Mouse (Mus musculus): ENCODE measurements around the gene Shisa7. TPM values are rescaled to one million over a fixed set of nuclear protein-coding genes. Genes with fewer than 3 reads are reported as not detected.
"Not testable (repeated sequence)": the region's sequence is repeated elsewhere in the genome, so short reads cannot be mapped to it uniquely, and the experiment has no call there.

Shisa7 gene
- total RNA-seq, 2 experiments from 2014 or later, result 176 to 202 TPM

DNA sequence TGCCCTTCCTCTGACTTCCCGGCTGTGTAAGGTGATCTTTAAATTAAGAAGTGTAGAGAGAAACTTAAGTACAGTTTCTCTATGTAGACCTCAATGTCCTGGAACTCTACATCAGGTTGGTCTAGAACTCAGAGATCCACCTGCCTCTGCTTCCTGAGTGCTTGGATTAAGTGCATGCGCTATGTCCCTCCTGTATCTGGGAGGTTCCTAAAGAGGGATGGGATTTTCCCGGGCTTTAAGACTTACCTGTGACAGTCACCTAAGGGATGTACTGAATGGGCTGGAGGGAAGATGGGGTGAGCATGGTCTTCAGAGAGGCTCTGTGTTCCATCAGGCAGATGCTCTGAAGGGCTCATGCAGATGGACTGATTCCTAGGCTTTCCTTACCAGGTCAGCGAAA is 50.8 kb downstream of the Shisa7 start:
- no peak for DNase-seq

GRCm38 (mm10) chr7:4793248-4793647 is 51.2 kb downstream of the Shisa7 start:
- not testable (repeated sequence) for DNase-seq

GRCm38 (mm10) chr7:4792278-4793212 is 52.0 kb downstream of the Shisa7 start, which contains the start of gene Rpl28:
Gene Rpl28 (plus strand): TSS chr7:4792874.
- peak; percentile 94 to 95 for DNase-seq

- peak in 1 of 2 experiments; percentile 22 for DNase-seq
These were observed 55.0 kb downstream of the Shisa7 start, which contains the start of gene Tmem238 for GRCm38 (mm10) chr7:4789436-4789935. Gene Tmem238 (minus strand): TSS chr7:4789656.

DNA sequence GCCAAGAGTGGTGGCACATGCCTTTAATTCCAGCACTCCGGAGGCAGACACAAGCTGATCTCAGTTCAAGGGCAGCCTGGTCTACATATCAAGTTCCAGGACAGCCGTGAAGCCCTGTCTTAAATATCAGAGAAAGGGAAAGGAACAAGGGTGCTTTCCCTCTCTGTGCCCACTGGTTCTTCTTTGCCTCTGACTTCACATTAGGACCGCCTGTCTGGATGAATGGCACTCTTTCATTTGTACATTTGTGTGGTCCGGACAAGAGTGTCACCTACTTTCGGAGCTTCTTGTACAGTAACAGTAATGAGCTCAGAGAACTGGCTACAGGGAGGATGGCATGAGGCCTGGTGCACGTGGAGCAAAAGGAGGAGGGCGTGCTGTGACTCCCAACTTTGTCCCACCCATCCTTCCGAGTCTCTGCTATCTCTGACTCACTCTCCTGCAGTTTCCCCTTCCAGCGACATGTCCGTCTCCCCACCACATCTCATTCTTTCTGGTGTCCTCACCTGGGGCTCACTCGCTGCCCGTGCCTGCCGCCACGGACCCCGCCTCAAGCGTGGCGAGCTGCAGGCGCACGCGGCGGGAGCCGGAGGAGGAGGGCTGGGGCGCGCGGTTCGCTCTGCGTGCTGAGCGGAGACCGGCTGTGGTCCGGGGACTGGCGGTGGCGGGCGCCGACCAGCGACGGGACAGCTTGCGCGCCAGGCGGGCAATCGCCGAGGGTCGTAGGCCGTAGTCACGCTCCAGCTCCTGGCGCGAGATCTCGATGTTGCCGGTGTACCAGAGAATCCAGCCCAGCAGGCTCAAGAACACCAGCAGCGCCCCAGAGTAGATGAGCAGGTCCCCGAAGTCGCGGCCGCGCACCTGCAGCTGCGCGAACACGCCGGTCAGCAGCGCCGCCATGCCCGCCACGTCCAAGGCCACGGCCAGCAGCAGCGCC is 55.7 kb downstream of the Shisa7 start:
- peak; percentile 65 to 66 for DNase-seq

- DNase-seq, result no peak
These were observed 60.7 kb downstream of the Shisa7 start for GRCm38 (mm10) chr7:4783667-4784268.

DNA sequence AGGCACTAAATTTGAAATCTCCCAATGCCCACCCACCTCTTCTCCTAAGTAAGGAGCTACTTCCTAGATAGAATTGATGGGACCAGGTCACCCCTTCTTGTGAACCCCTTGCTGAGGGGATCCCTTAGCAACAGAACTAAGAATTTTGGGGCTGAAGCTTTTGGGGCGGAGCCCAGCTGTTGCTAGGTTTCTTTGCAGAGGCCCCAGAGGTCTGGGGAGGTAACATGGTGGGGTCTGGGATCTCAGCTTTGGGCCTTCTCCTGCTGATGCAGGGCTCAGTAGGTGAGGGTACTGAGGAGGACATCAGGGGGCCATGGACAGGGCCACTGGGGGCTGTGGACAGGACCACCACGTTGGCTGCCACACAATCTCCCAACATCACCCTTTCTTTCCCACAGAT is 61.7 kb downstream of the Shisa7 start, which contains the start of the genes Il11 and Tmem190:
Gene Il11, minus strand, starts transcription at position 101 of the 400 bp plus-strand sequence.
Gene Tmem190, plus strand, starts transcription at position 179 of the 400 bp plus-strand sequence.
- DNase-seq, result no peak

DNA sequence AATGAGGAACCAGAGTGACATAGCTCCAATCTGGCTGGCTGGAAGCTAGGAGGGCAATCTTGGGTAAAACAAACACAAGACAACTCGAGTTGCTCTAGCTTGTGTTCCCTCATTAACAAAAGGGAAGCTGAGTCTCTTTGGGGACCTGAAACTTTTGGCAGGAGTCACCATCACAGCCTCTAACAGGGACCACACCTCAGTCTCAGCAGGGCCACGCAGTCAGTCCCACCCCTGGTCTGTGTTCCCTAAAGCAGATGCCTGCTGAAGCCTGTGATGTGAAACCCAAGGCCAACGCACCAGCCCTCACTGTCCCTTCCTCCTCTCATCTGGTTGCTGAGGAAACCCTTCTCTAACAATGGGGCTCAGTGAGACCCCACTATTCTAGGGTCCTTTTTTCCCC is 62.4 kb downstream of the Shisa7 start:
- DNase-seq, result no peak

DNA sequence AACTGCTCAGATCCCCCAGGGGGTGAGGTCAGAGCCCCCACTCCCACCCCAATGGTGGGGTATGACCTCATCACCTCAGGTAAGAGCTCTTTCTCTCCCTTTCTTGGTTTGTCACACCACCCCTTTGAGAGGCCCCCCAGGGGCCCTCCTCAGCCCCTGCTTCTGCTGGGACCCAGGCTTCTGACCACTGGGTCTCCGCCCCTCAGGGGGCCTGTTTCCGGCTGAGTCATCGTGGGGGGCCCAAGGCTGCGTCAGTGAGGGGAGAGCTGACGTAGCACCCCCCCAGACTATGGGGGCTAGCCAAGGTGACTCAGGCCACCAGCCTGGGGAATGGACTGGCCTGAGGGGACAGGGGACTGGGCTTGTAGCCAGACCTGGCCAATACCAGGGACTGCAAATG is 64.6 kb downstream of the Shisa7 start:
- no peak for DNase-seq

GRCm38 (mm10) chr7:4777851-4778637 is 66.5 kb downstream of the Shisa7 start:
- DNase-seq, result no peak

- no peak for DNase-seq
These were observed 67.3 kb downstream of the Shisa7 start for GRCm38 (mm10) chr7:4776861-4777830.

GRCm38 (mm10) chr7:4776131-4776530 is 68.4 kb downstream of the Shisa7 start:
- DNase-seq, result no peak

Other genes with a start within 250 kb of the Shisa7 start
- under 1 TPM; 0.28 to 0.40 TPM for gene Ptprh, start 240.7 kb downstream of the Shisa7 start, total RNA-seq (2021)
- gene Tmem86b, start 213.3 kb downstream of the Shisa7 start, total RNA-seq (2021), result 10 to 100 TPM; 14.4 to 21.5 TPM
- 100 to 1,000 TPM; 134 to 136 TPM for gene Ppp6r1, start 185.7 kb downstream of the Shisa7 start, total RNA-seq (2021)
- 10 to 100 TPM; 85.2 to 87.6 TPM for gene Hspbp1, start 159.6 kb downstream of the Shisa7 start, total RNA-seq (2021)
- gene Brsk1, start 154.1 kb downstream of the Shisa7 start, total RNA-seq (2021), result 100 to 1,000 TPM; 325 to 344 TPM
- gene Tmem150b, start 119.4 kb downstream of the Shisa7 start, total RNA-seq (2021), result under 1 TPM; 0.18 to 0.20 TPM
- 10 to 100 TPM; 35.3 to 38.7 TPM for gene Kmt5c, start 104.6 kb downstream of the Shisa7 start, total RNA-seq (2021)
- gene Cox6b2, start 91.6 kb downstream of the Shisa7 start, total RNA-seq (2021), result 1 to 10 TPM; 3.3 to 6.2 TPM
- gene Fam71e2, start 73.4 kb downstream of the Shisa7 start, total RNA-seq (2021), result not detected
- gene Il11, start 61.8 kb downstream of the Shisa7 start, total RNA-seq (2021), result under 1 TPM in 1 of 2 experiments, not detected in 1; 0.47 TPM
- gene Tmem190, start 61.8 kb downstream of the Shisa7 start, total RNA-seq (2021), result not detected
- 1 to 10 TPM; 1.4 to 2.0 TPM for gene Tmem238, start 55.0 kb downstream of the Shisa7 start, total RNA-seq (2021)
- 100 to 1,000 TPM; 454 to 487 TPM for gene Rpl28, start 51.8 kb downstream of the Shisa7 start, total RNA-seq (2021)
- gene Ube2s, start 32.1 kb downstream of the Shisa7 start, total RNA-seq (2021), result 100 to 1,000 TPM; 103 to 109 TPM
- 1 to 10 TPM; 4.0 to 7.8 TPM for gene Isoc2b, start 25.6 kb upstream of the Shisa7 start, total RNA-seq (2021)
- gene Isoc2a, start 32.5 kb upstream of the Shisa7 start, total RNA-seq (2021), result 10 to 100 TPM; 11.4 to 13.6 TPM
- under 1 TPM; 0.51 to 0.62 TPM for gene Gm36210, start 61.8 kb upstream of the Shisa7 start, total RNA-seq (2021)
- gene Zfp628, start 70.5 kb upstream of the Shisa7 start, total RNA-seq (2021), result 10 to 100 TPM; 12.7 to 13.2 TPM
- 100 to 1,000 TPM; 119 to 120 TPM for gene Nat14, start 77.3 kb upstream of the Shisa7 start, total RNA-seq (2021)
- 1 to 10 TPM; 2.9 to 3.8 TPM for gene Ssc5d, start 81.1 kb upstream of the Shisa7 start, total RNA-seq (2021)
- gene Sbk2, start 119.7 kb upstream of the Shisa7 start, total RNA-seq (2021), result under 1 TPM; 0.27 to 0.30 TPM
- gene Sbk3, start 126.5 kb upstream of the Shisa7 start, total RNA-seq (2021), result 1 to 10 TPM in 1 of 2 experiments, under 1 TPM in 1; 0.70 to 1.4 TPM
- gene Zfp579, start 151.5 kb upstream of the Shisa7 start, total RNA-seq (2021), result 10 to 100 TPM; 31.6 to 35.9 TPM
- 1 to 10 TPM; 6.5 to 8.1 TPM for gene Zfp524, start 169.7 kb upstream of the Shisa7 start, total RNA-seq (2021)
- gene Fiz1, start 170.0 kb upstream of the Shisa7 start, total RNA-seq (2021), result 10 to 100 TPM; 19.6 to 25.1 TPM
- gene Gm44973, start 170.8 kb upstream of the Shisa7 start, total RNA-seq (2021), result not detected
- 10 to 100 TPM; 33.5 to 39.7 TPM for gene Zfp865, start 175.7 kb upstream of the Shisa7 start, total RNA-seq (2021)
- 10 to 100 TPM; 56.9 to 61.9 TPM for gene Ccdc106, start 175.9 kb upstream of the Shisa7 start, total RNA-seq (2021)
- gene 4632433K11Rik, start 189.4 kb upstream of the Shisa7 start, total RNA-seq (2021), result not detected
- 1 to 10 TPM; 5.1 to 5.4 TPM for gene Zfp784, start 193.8 kb upstream of the Shisa7 start, total RNA-seq (2021)
- 10 to 100 TPM; 34.5 to 35.2 TPM for gene Zfp580, start 206.8 kb upstream of the Shisa7 start, total RNA-seq (2021)
- 100 to 1,000 TPM; 183 to 184 TPM for gene U2af2, start 217.4 kb upstream of the Shisa7 start, total RNA-seq (2021)
- gene Epn1, start 235.5 kb upstream of the Shisa7 start, total RNA-seq (2021), result 100 to 1,000 TPM; 523 to 530 TPM

Data from layer of hippocampus, postnatal 36 days (tissue).